Mouse (Mus musculus) heart, postnatal 0 days (tissue): Measurements from ENCODE around the gene Akr7a5.

Experiments used
- CTCF ChIP-seq: IDR thresholded peaks from 2 replicates; pipeline ENCODE4 v1.5.1; 2016; ENCODE audit warnings: antibody characterized with exemption, control low read depth, low read depth
- EP300 ChIP-seq: IDR thresholded peaks from 2 replicates; pipeline ENCODE4 v1.6.1; 2016; ENCODE audit warnings: antibody characterized with exemption, low read depth

GRCm38 (mm10) chr4:139334631-139335295, 24.2 kb downstream of the Akr7a5 start:
- TF ChIP-seq CTCF (no peak), EP300 (no peak)
